Mouse (Mus musculus) forebrain, embryonic 12.5 days (tissue): ENCODE results near the gene Ube2c. TPM values are rescaled to one million over a fixed set of nuclear protein-coding genes. Genes with fewer than 3 reads are reported as not detected.

Experiments
- ATAC-seq: fragments of 200-750 bp; cut with Nextera tagmentation; 2 replicates; pipeline ENCODE4 v1.8.0; 2017; ENCODE audit warnings: moderate TSS enrichment; ENCODE audit not compliant: low FRiP score
- H3K27ac ChIP-seq: fragments of 300-500 bp; sonication (generic); 2 replicates; pipeline ENCODE4 v1.5.1; 2016; ENCODE audit warnings: mild to moderate bottlenecking
- H3K27me3 ChIP-seq: fragments of 300-500 bp; sonication (generic); 2 replicates; pipeline ENCODE4 v1.6.1; 2016; ENCODE audit warnings: mild to moderate bottlenecking
- H3K36me3 ChIP-seq: fragments of 300-500 bp; sonication (generic); replicated peaks from 2 replicates; pipeline ENCODE4 v1.6.1; 2016; ENCODE audit warnings: mild to moderate bottlenecking
- H3K4me1 ChIP-seq: fragments of 300-500 bp; sonication (generic); 2 replicates; pipeline ENCODE4 v1.6.1; 2016
- H3K4me2 ChIP-seq: fragments of 300-500 bp; sonication (generic); 2 replicates; pipeline ENCODE4 v1.6.1; 2016; ENCODE audit warnings: mild to moderate bottlenecking, moderate library complexity
- H3K4me3 ChIP-seq: fragments of 300-500 bp; sonication (generic); replicated peaks from 2 replicates; pipeline ENCODE4 v1.5.1; 2016; ENCODE audit warnings: mild to moderate bottlenecking
- H3K9ac ChIP-seq: fragments of 300-500 bp; sonication (generic); 2 replicates; pipeline ENCODE4 v1.6.1; 2016; ENCODE audit warnings: mild to moderate bottlenecking
- H3K9me3 ChIP-seq: fragments of 300-500 bp; sonication (generic); 2 replicates; pipeline ENCODE4 v1.6.1; 2016
- WGBS: fragments of 180-500 bp; shearing (Covaris S2); methylation state at CpG from one replicate; pipeline ENCODE4 v1.1.7; 2016; 5-methylcytosine and 5-hydroxymethylcytosine counted together
- polyA plus RNA-seq: library from polyadenylated mRNA; unstranded; fragments of >200 nt; fragmentation: Nextera tagmentation; extraction: Ambion mirVana; gene quantifications from 2 replicates; pipeline ENCODE4 v1.2.1, GENCODE M21; 2016

The Ube2c gene
- polyA plus RNA-seq, 1 experiment from 2014 or later, result 601 TPM

- Histone ChIP-seq H3K9me3 (no peaks in the 10 kb centered on the region), H3K9ac (no peak overlapping the region), H3K4me3 (no peak overlapping the region), H3K36me3 (peaks cover 9% of the 10 kb centered on the region), H3K27me3 (no peaks in the 10 kb centered on the region), H3K27ac (no peak overlapping the region), H3K4me1 (no peaks in the 10 kb centered on the region; the same call in 1 of the 2 replicates), H3K4me2 (no peak overlapping the region)
- 89% methylated on average over 8 of the region's 8 CpGs for WGBS
- no peak for ATAC-seq
Measured at GRCm38 (mm10) chr2:164815821-164816220, 46.1 kb downstream of the Ube2c start.

- H3K9ac ChIP-seq, result no peak overlapping the region
- peaks cover 16% of the 10 kb centered on the region for H3K36me3 ChIP-seq
- no peak overlapping the region for H3K4me2 ChIP-seq
- ATAC-seq, result no peak
- H3K27ac ChIP-seq, result 0 out of 2 replicates have a peak overlapping the region, but pooled peaks have one; percentile 31
- H3K9me3 ChIP-seq, result no peaks in the 10 kb centered on the region
- no peaks in the 10 kb centered on the region for H3K27me3 ChIP-seq
- 94% methylated on average over 6 of the region's 6 CpGs for WGBS
- H3K4me3 ChIP-seq, result no peak overlapping the region
- peaks cover 2% of the 10 kb centered on the region; the same call in 1 of the 2 replicates for H3K4me1 ChIP-seq
Measured at GRCm38 (mm10) chr2:164817206-164817605, 47.5 kb downstream of the Ube2c start.

GRCm38 (mm10) chr2:164817703-164818102, 48.0 kb downstream of the Ube2c start:
- H3K27ac ChIP-seq, result 0 out of 2 replicates have a peak overlapping the region, but pooled peaks have one; percentile 31
- no peak for ATAC-seq
- no peak overlapping the region for H3K4me2 ChIP-seq
- H3K9me3 ChIP-seq, result no peaks in the 10 kb centered on the region
- no peak overlapping the region for H3K4me3 ChIP-seq
- H3K4me1 ChIP-seq, result peaks cover 6% of the 10 kb centered on the region; the same call in 1 of the 2 replicates
- H3K36me3 ChIP-seq, result peaks cover 16% of the 10 kb centered on the region
- no peaks in the 10 kb centered on the region for H3K27me3 ChIP-seq
- H3K9ac ChIP-seq, result no peak overlapping the region
- 75% methylated on average over 5 of the region's 5 CpGs for WGBS

GRCm38 (mm10) chr2:164821060-164821459, 51.4 kb downstream of the Ube2c start:
- Histone ChIP-seq H3K9ac (no peak overlapping the region), H3K9me3 (no peaks in the 10 kb centered on the region), H3K4me3 (no peak overlapping the region), H3K27ac (no peak overlapping the region), H3K27me3 (no peaks in the 10 kb centered on the region), H3K4me2 (no peak overlapping the region), H3K4me1 (peaks cover 15% of the 10 kb centered on the region), H3K36me3 (peaks cover 31% of the 10 kb centered on the region)
- WGBS, result 92% methylated on average over 6 of the region's 6 CpGs
- no peak for ATAC-seq

- peak; percentile 99 for ATAC-seq
- Histone ChIP-seq H3K4me3 (peak within 1 kb of the TSS; percentile 64), H3K36me3 (peaks cover 47% of the 10 kb centered on the region), H3K9ac (peak within 1 kb of the TSS; percentile 67), H3K27ac (peak within 1 kb of the TSS; percentile 88), H3K4me1 (peaks cover 15% of the 10 kb centered on the region), H3K4me2 (peak within 1 kb of the TSS; percentile 53), H3K9me3 (no peaks in the 10 kb centered on the region), H3K27me3 (no peaks in the 10 kb centered on the region)
- WGBS, result 1% methylated on average over 32 of the region's 32 CpGs
Measured at GRCm38 (mm10) chr2:164822636-164823165, 53.0 kb downstream of the Ube2c start, which contains the start of gene Zswim1. Zswim1 (plus strand) TSS chr2:164822686.

GRCm38 (mm10) chr2:164823181-164823585, 53.5 kb downstream of the Ube2c start:
- peak overlapping the region; percentile 67 for H3K9ac ChIP-seq
- peaks cover 15% of the 10 kb centered on the region for H3K4me1 ChIP-seq
- peak overlapping the region; percentile 64 for H3K4me3 ChIP-seq
- H3K27me3 ChIP-seq, result no peaks in the 10 kb centered on the region
- peak overlapping the region; percentile 53 for H3K4me2 ChIP-seq
- H3K36me3 ChIP-seq, result peaks cover 52% of the 10 kb centered on the region
- peak overlapping the region; percentile 88 for H3K27ac ChIP-seq
- H3K9me3 ChIP-seq, result no peaks in the 10 kb centered on the region
- ATAC-seq, result peak; percentile 75
- WGBS, result 3% methylated on average over 10 of the region's 10 CpGs

GRCm38 (mm10) chr2:164823969-164824368, 54.3 kb downstream of the Ube2c start:
- no peak overlapping the region for H3K27ac ChIP-seq
- no peak for ATAC-seq
- no peaks in the 10 kb centered on the region for H3K27me3 ChIP-seq
- H3K4me1 ChIP-seq, result peaks cover 15% of the 10 kb centered on the region
- 91% methylated on average over 4 of the region's 4 CpGs for WGBS
- no peak overlapping the region for H3K9ac ChIP-seq
- peak overlapping the region; percentile 53 for H3K4me2 ChIP-seq
- H3K4me3 ChIP-seq, result no peak overlapping the region
- H3K36me3 ChIP-seq, result peaks cover 54% of the 10 kb centered on the region
- no peaks in the 10 kb centered on the region for H3K9me3 ChIP-seq

- no peak for ATAC-seq
- Histone ChIP-seq H3K4me1 (peaks cover 15% of the 10 kb centered on the region), H3K9ac (no peak overlapping the region), H3K4me3 (no peak overlapping the region), H3K36me3 (peaks cover 48% of the 10 kb centered on the region), H3K9me3 (no peaks in the 10 kb centered on the region), H3K4me2 (no peak overlapping the region), H3K27ac (no peak overlapping the region), H3K27me3 (no peaks in the 10 kb centered on the region)
- 96% methylated on average over 17 of the region's 17 CpGs for WGBS
Measured at GRCm38 (mm10) chr2:164825521-164825920, 55.8 kb downstream of the Ube2c start.

GRCm38 (mm10) chr2:164827146-164827850, 57.6 kb downstream of the Ube2c start:
- Histone ChIP-seq H3K27ac (no peak overlapping the region), H3K9ac (no peak overlapping the region), H3K4me3 (no peak overlapping the region), H3K4me2 (no peak overlapping the region), H3K9me3 (no peaks in the 10 kb centered on the region), H3K27me3 (no peaks in the 10 kb centered on the region), H3K4me1 (peaks cover 13% of the 10 kb centered on the region), H3K36me3 (peaks cover 39% of the 10 kb centered on the region)
- no peak for ATAC-seq
- 89% methylated on average over 16 of the region's 16 CpGs for WGBS

Other genes starting within 250 kb of the Ube2c start
- 29.9 and 34.5 TPM in 2 replicates for gene Wfdc2, start 207.5 kb upstream of the Ube2c start, polyA plus RNA-seq
- not detected in 2 replicates for gene Spint3, start 196.4 kb upstream of the Ube2c start, polyA plus RNA-seq
- not detected in 2 replicates for gene Wfdc6a, start 184.5 kb upstream of the Ube2c start, polyA plus RNA-seq
- gene Eppin, start 176.3 kb upstream of the Ube2c start, polyA plus RNA-seq, result not detected in 2 replicates
- not detected in 2 replicates for gene Wfdc6b, start 156.4 kb upstream of the Ube2c start, polyA plus RNA-seq
- gene Wfdc8, start 156.3 kb upstream of the Ube2c start, polyA plus RNA-seq, result not detected in 2 replicates
- gene Wfdc16, start 131.1 kb upstream of the Ube2c start, polyA plus RNA-seq, result not detected in 2 replicates
- not detected in 2 replicates for gene Wfdc10, start 113.9 kb upstream of the Ube2c start, polyA plus RNA-seq
- not detected in 2 replicates for gene Wfdc9, start 113.3 kb upstream of the Ube2c start, polyA plus RNA-seq
- not detected in 2 replicates for gene Wfdc11, start 95.8 kb upstream of the Ube2c start, polyA plus RNA-seq
- not detected in 2 replicates for gene Wfdc13, start 84.8 kb upstream of the Ube2c start, polyA plus RNA-seq
- gene Spint4, start 71.4 kb upstream of the Ube2c start, polyA plus RNA-seq, result not detected in 2 replicates
- gene Spint5, start 54.6 kb upstream of the Ube2c start, polyA plus RNA-seq, result not detected in 2 replicates
- 0.73 and 0.81 TPM in 2 replicates for gene Wfdc3, start 24.0 kb upstream of the Ube2c start, polyA plus RNA-seq
- 83.6 and 88.3 TPM in 2 replicates for gene Dnttip1, start 23.9 kb upstream of the Ube2c start, polyA plus RNA-seq
- gene Tnnc2, start 10.1 kb downstream of the Ube2c start, polyA plus RNA-seq, result 1.3 TPM in 1 of 2 replicates, not detected in the other
- 11.5 and 13.0 TPM in 2 replicates for gene Snx21, start 15.9 kb downstream of the Ube2c start, polyA plus RNA-seq
- 13.2 and 13.7 TPM in 2 replicates for gene Acot8, start 35.0 kb downstream of the Ube2c start, polyA plus RNA-seq
- gene Zswim3, start 35.2 kb downstream of the Ube2c start, polyA plus RNA-seq, result 10.2 and 10.7 TPM in 2 replicates
- 21.4 and 25.7 TPM in 2 replicates for gene Zswim1, start 52.8 kb downstream of the Ube2c start, polyA plus RNA-seq
- gene Spata25, start 58.6 kb downstream of the Ube2c start, polyA plus RNA-seq, result not detected in 2 replicates
- 85.8 and 88.3 TPM in 2 replicates for gene Ctsa, start 63.0 kb downstream of the Ube2c start, polyA plus RNA-seq
- gene Neurl2, start 63.6 kb downstream of the Ube2c start, polyA plus RNA-seq, result 4.2 and 4.6 TPM in 2 replicates
- gene Pltp, start 87.8 kb downstream of the Ube2c start, polyA plus RNA-seq, result 39.0 and 40.4 TPM in 2 replicates
- gene Pcif1, start 109.4 kb downstream of the Ube2c start, polyA plus RNA-seq, result 92.9 and 96.3 TPM in 2 replicates
- 18.3 and 19.1 TPM in 2 replicates for gene Zfp335, start 141.9 kb downstream of the Ube2c start, polyA plus RNA-seq
- 3.6 and 4.4 TPM in 2 replicates for gene Mmp9, start 170.9 kb downstream of the Ube2c start, polyA plus RNA-seq
- gene Slc12a5, start 190.9 kb downstream of the Ube2c start, polyA plus RNA-seq, result 5.6 and 6.2 TPM in 2 replicates